Mouse (Mus musculus) embryonic facial prominence, embryonic 14.5 days (tissue): ENCODE measurements around the gene Kiss1r. TPM values are rescaled to one million over a fixed set of nuclear protein-coding genes. Genes with fewer than 3 reads are reported as not detected.

Experiments used
- ATAC-seq: fragments of 200-750 bp; cut with Nextera tagmentation; 2 replicates; pipeline ENCODE4 v1.8.0; 2017; ENCODE audit warnings: low read depth, moderate number of reproducible peaks, moderate TSS enrichment
- DNase-seq: peaks from one replicate; pipeline ENCODE4 v3.0.0-alpha.2; 2015; ENCODE audit warnings: low spot score
- H3K27ac ChIP-seq: fragments of 300-500 bp; sonication (generic); replicated peaks from 2 replicates; pipeline ENCODE4 v1.5.1; 2014; ENCODE audit warnings: low read depth, mild to moderate bottlenecking, low read length, moderate library complexity
- H3K27me3 ChIP-seq: fragments of 300-500 bp; sonication (generic); replicated peaks from 2 replicates; pipeline ENCODE4 v1.6.1; 2014; ENCODE audit warnings: low read length; ENCODE audit not compliant: control insufficient read depth, insufficient read depth
- H3K36me3 ChIP-seq: fragments of 300-500 bp; sonication (generic); 2 replicates; pipeline ENCODE4 v1.6.1; 2014; ENCODE audit warnings: low read length, mixed read lengths; ENCODE audit not compliant: control insufficient read depth, insufficient read depth
- H3K4me1 ChIP-seq: fragments of 300-500 bp; sonication (generic); 2 replicates; pipeline ENCODE4 v1.6.1; 2014; ENCODE audit warnings: antibody characterized with exemption, low read length; ENCODE audit not compliant: control insufficient read depth, insufficient read depth
- H3K4me2 ChIP-seq: fragments of 300-500 bp; sonication (generic); 2 replicates; pipeline ENCODE4 v1.6.1; 2014; ENCODE audit warnings: low read depth, mild to moderate bottlenecking, low read length, moderate library complexity, mixed read lengths
- H3K4me3 ChIP-seq: fragments of 300-500 bp; sonication (generic); 2 replicates; pipeline ENCODE4 v1.5.1; 2014; ENCODE audit warnings: low read depth, mild to moderate bottlenecking, low read length
- H3K9ac ChIP-seq: fragments of 300-500 bp; sonication (generic); 2 replicates; pipeline ENCODE4 v1.6.1; 2014; ENCODE audit warnings: low read depth, mild to moderate bottlenecking, low read length, moderate library complexity, mixed read lengths
- H3K9me3 ChIP-seq: fragments of 300-500 bp; sonication (generic); 2 replicates; pipeline ENCODE4 v1.6.1; 2016; ENCODE audit warnings: low read length; ENCODE audit not compliant: control insufficient read depth
- whole genome bisulfite sequencing: fragments of 180-500 bp; shearing (Covaris S2); extraction: QIAGEN DNeasy Blood & Tissue Kit; methylation state at CpG from one replicate; pipeline ENCODE4 v1.1.7; 2014; 5-methylcytosine and 5-hydroxymethylcytosine counted together
- polyA plus RNA-seq: library from polyadenylated mRNA; unstranded; fragments of >200 nt; fragmentation: Nextera tagmentation; extraction: Ambion mirVana; gene quantifications from 2 replicates; pipeline ENCODE4 v1.2.1, GENCODE M21; 2014

Gene Kiss1r
- polyA plus RNA-seq, 1 experiment from 2014 or later = 0.56 TPM

- Histone ChIP-seq H3K4me2 (peak overlapping the region; percentile 97), H3K27ac (no peak overlapping the region), H3K9me3 (no peaks in the 10 kb centered on the region), H3K36me3 (peaks cover under 1% of the 10 kb centered on the region; the same call in 1 of the 2 replicates), H3K27me3 (peaks cover 53% of the 10 kb centered on the region), H3K9ac (peak overlapping the region; percentile 97), H3K4me3 (peak overlapping the region; percentile 82), H3K4me1 (peaks cover 21% of the 10 kb centered on the region)
- no peak for DNase-seq
- ATAC-seq = no peak
- 68% methylated on average over 5 of the region's 5 CpGs for WGBS
Measured at GRCm38 (mm10) chr10:79917532-79918100, 845 bp downstream of the Kiss1r start.

GRCm38 (mm10) chr10:79918231-79919078 lies 1.7 kb downstream of the Kiss1r start:
- Histone ChIP-seq H3K9ac (peak overlapping the region; percentile 45; the same call in 1 of the 2 replicates), H3K4me3 (peak overlapping the region; percentile 18), H3K4me2 (peak overlapping the region; percentile 40), H3K27me3 (peaks cover 60% of the 10 kb centered on the region), H3K27ac (no peak overlapping the region), H3K4me1 (peaks cover 21% of the 10 kb centered on the region), H3K36me3 (no peaks in the 10 kb centered on the region), H3K9me3 (no peaks in the 10 kb centered on the region)
- DNase-seq = no peak
- no peak for ATAC-seq
- WGBS = 6% methylated on average over 32 of the region's 35 CpGs

- H3K36me3 ChIP-seq = no peaks in the 10 kb centered on the region
- 7% methylated on average over 18 of the region's 21 CpGs for WGBS
- H3K4me2 ChIP-seq = peak overlapping the region; percentile 34
- peaks cover 21% of the 10 kb centered on the region for H3K4me1 ChIP-seq
- no peak for DNase-seq
- no peak for ATAC-seq
- H3K27ac ChIP-seq = no peak overlapping the region
- peak overlapping the region; percentile 17; the same call in 1 of the 2 replicates for H3K4me3 ChIP-seq
- H3K9me3 ChIP-seq = no peaks in the 10 kb centered on the region
- peaks cover 60% of the 10 kb centered on the region for H3K27me3 ChIP-seq
- peak overlapping the region; percentile 37; the same call in 1 of the 2 replicates for H3K9ac ChIP-seq
Measured at GRCm38 (mm10) chr10:79919251-79919849, 2.6 kb downstream of the Kiss1r start.

GRCm38 (mm10) chr10:79920056-79920890 lies 3.5 kb downstream of the Kiss1r start:
- peak overlapping the region; percentile 32 for H3K4me3 ChIP-seq
- ATAC-seq = no peak
- no peak for DNase-seq
- peaks cover 21% of the 10 kb centered on the region for H3K4me1 ChIP-seq
- no peak overlapping the region for H3K9ac ChIP-seq
- H3K27ac ChIP-seq = no peak overlapping the region
- H3K27me3 ChIP-seq = peaks cover 60% of the 10 kb centered on the region
- no peaks in the 10 kb centered on the region for H3K36me3 ChIP-seq
- WGBS = 22% methylated on average over 25 of the region's 26 CpGs
- H3K9me3 ChIP-seq = no peaks in the 10 kb centered on the region
- no peak overlapping the region for H3K4me2 ChIP-seq

GRCm38 (mm10) chr10:79920958-79921535 lies 4.3 kb downstream of the Kiss1r start, which contains the start of gene R3hdm4:
TSS of gene R3hdm4 (minus strand) at chr10:79921208.
- Histone ChIP-seq H3K27ac (no peak within 1 kb of the TSS), H3K4me3 (peak within 1 kb of the TSS; percentile 32), H3K27me3 (peaks cover 60% of the 10 kb centered on the region), H3K4me1 (peaks cover 18% of the 10 kb centered on the region), H3K9ac (no peak within 1 kb of the TSS; the same call in 1 of the 2 replicates), H3K9me3 (no peaks in the 10 kb centered on the region), H3K4me2 (peak within 1 kb of the TSS; percentile 49), H3K36me3 (no peaks in the 10 kb centered on the region)
- ATAC-seq (no peak), DNase-seq (no peak)
- 6% methylated on average over 14 of the region's 41 CpGs for WGBS

- Histone ChIP-seq H3K4me2 (peak overlapping the region; percentile 49), H3K27ac (no peak overlapping the region), H3K9ac (no peak overlapping the region; the same call in 1 of the 2 replicates), H3K4me3 (peak overlapping the region; percentile 32), H3K9me3 (no peaks in the 10 kb centered on the region), H3K4me1 (peaks cover 18% of the 10 kb centered on the region), H3K36me3 (no peaks in the 10 kb centered on the region), H3K27me3 (peaks cover 60% of the 10 kb centered on the region)
- 1% methylated on average over 21 of the region's 34 CpGs for WGBS
- ATAC-seq (no peak), DNase-seq (peak; percentile 27)
Measured at GRCm38 (mm10) chr10:79921572-79921971, 4.8 kb downstream of the Kiss1r start.

- peaks cover 32% of the 10 kb centered on the region for H3K27me3 ChIP-seq
- no peak overlapping the region for H3K9ac ChIP-seq
- peak overlapping the region; percentile 85; the same call in 1 of the 2 replicates for H3K4me3 ChIP-seq
- ATAC-seq = no peak; the same call in 1 of the 2 replicates
- 0 out of 2 replicates have a peak, but pooled peaks cover under 1% of the 10 kb centered on the region for H3K36me3 ChIP-seq
- 0 out of 2 replicates have a peak overlapping the region, but pooled peaks have one; percentile 94 for H3K27ac ChIP-seq
- H3K4me2 ChIP-seq = peak overlapping the region; percentile 94; the same call in 1 of the 2 replicates
- no peaks in the 10 kb centered on the region for H3K9me3 ChIP-seq
- peaks cover 25% of the 10 kb centered on the region for H3K4me1 ChIP-seq
- peak; percentile 88 for DNase-seq
- 10% methylated on average over 29 of the region's 29 CpGs for WGBS
Measured at GRCm38 (mm10) chr10:79924998-79925784, 8.4 kb downstream of the Kiss1r start.
